Mouse (Mus musculus) heart, embryonic 15.5 days (tissue): ENCODE measurements around the gene Cyp27a1. TPM values are rescaled to one million over a fixed set of nuclear protein-coding genes. Genes with fewer than 3 reads are reported as not detected.

Source experiments
- ATAC-seq: fragments of 200-750 bp; cut with Nextera tagmentation; replicated peaks from 2 replicates; pipeline ENCODE4 v1.8.0; 2017; ENCODE audit warnings: low read depth, moderate TSS enrichment; ENCODE audit not compliant: insufficient number of reproducible peaks, insufficient read depth, low FRiP score
- H3K27ac ChIP-seq: fragments of 300-500 bp; sonication (generic); 2 replicates; pipeline ENCODE4 v1.5.1; 2015; ENCODE audit warnings: mild to moderate bottlenecking, inconsistent platforms
- H3K27me3 ChIP-seq: fragments of 300-500 bp; sonication (generic); 2 replicates; pipeline ENCODE4 v1.6.1; 2015; ENCODE audit warnings: inconsistent platforms
- H3K36me3 ChIP-seq: fragments of 300-500 bp; sonication (generic); 2 replicates; pipeline ENCODE4 v1.6.1; 2015; ENCODE audit warnings: mild to moderate bottlenecking, inconsistent platforms
- H3K4me1 ChIP-seq: fragments of 300-500 bp; sonication (generic); replicated peaks from 2 replicates; pipeline ENCODE4 v1.6.1; 2015; ENCODE audit warnings: inconsistent platforms
- H3K4me2 ChIP-seq: fragments of 300-500 bp; sonication (generic); 2 replicates; pipeline ENCODE4 v1.6.1; 2015; ENCODE audit warnings: inconsistent platforms, mild to moderate bottlenecking, moderate library complexity
- H3K4me3 ChIP-seq: fragments of 300-500 bp; sonication (generic); 2 replicates; pipeline ENCODE4 v1.5.1; 2015; ENCODE audit warnings: mild to moderate bottlenecking, inconsistent platforms
- H3K9ac ChIP-seq: fragments of 300-500 bp; sonication (generic); 2 replicates; pipeline ENCODE4 v1.6.1; 2015; ENCODE audit warnings: mild to moderate bottlenecking, inconsistent platforms
- H3K9me3 ChIP-seq: fragments of 300-500 bp; sonication (generic); replicated peaks from 2 replicates; pipeline ENCODE4 v1.6.1; 2016; ENCODE audit warnings: inconsistent platforms
- WGBS: fragments of 180-500 bp; shearing (Covaris S2); methylation state at CpG from one replicate; pipeline ENCODE4 v1.1.7; 2015; ENCODE audit warnings: mixed read lengths; 5-methylcytosine and 5-hydroxymethylcytosine counted together
- polyA plus RNA-seq: library from polyadenylated mRNA; unstranded; fragments of >200 nt; fragmentation: Nextera tagmentation; extraction: Ambion mirVana; gene quantifications from 2 replicates; pipeline ENCODE4 v1.2.1, GENCODE M21; 2015

Cyp27a1 gene
- polyA plus RNA-seq, 1 experiment from 2014 or later, result 12.1 TPM

DNA sequence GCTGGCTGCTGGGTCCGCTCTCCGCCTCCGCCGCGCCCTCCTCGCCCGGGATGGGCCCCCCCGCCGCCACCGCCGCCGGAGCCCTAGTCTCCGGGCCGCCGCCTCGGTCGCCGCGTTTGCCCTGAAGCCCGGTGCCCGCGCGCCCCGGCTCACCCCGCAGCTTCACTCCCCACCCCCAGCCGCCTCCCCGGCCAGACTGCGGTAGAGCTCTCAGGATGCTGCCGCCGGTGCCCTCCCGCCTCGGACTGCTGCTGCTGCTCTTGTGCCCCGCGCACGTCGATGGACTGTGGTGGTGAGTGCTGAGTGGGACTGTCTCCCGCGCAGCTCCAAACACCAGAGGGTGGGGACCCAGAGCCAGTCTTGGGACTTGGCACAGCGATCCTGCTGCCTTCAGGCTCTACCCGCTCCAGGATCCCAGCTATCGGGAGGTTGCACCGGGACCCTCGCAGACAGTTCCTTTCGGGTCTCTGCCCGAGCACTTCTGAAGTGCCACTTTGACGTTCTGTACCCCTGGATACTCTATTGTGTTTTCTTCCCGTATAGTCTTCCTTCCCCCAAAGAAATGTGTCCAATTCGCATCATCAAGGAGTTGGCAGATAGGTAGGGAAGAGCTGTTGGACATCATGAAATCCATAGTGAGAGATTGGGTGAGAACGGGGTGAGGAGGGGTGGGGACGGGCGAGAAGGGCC lies 58.7 kb downstream of the Cyp27a1 start:
- peak overlapping the region; percentile 95 for H3K4me2 ChIP-seq
- H3K36me3 ChIP-seq, result no peaks in the 10 kb centered on the region
- peak overlapping the region; percentile 55 for H3K4me3 ChIP-seq
- H3K9ac ChIP-seq, result peak overlapping the region; percentile 36; the same call in 1 of the 2 replicates
- H3K9me3 ChIP-seq, result no peaks in the 10 kb centered on the region
- 1% methylated on average over 44 of the region's 51 CpGs for WGBS
- H3K27ac ChIP-seq, result no peak overlapping the region
- H3K4me1 ChIP-seq, result peaks cover 34% of the 10 kb centered on the region
- H3K27me3 ChIP-seq, result peaks cover 92% of the 10 kb centered on the region
- no peak for ATAC-seq

DNA sequence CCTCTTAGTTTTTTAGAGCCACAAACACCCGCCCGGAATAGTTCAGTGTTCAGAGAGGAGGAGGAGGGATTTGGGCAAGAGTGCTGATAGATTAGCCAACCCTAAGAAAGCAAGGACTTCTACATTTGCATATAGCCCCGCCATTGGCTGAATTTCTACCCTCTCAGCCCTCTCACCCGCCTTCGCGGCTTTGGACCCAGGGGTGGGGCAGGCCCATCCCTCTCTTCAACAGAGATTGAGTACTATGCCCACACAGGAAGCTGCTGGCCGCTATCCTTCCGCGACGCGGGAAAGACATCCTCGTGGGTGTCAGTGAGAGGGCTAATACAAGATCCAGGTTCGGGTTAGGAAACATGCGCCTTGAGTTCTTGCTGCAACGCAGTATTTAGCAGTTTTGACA lies 59.8 kb downstream of the Cyp27a1 start:
- H3K9ac ChIP-seq, result no peak overlapping the region; the same call in 1 of the 2 replicates
- peaks cover 34% of the 10 kb centered on the region for H3K4me1 ChIP-seq
- H3K27me3 ChIP-seq, result peaks cover 93% of the 10 kb centered on the region
- H3K9me3 ChIP-seq, result no peaks in the 10 kb centered on the region
- H3K36me3 ChIP-seq, result no peaks in the 10 kb centered on the region
- H3K27ac ChIP-seq, result no peak overlapping the region
- peak; percentile 83 for ATAC-seq
- 1% methylated on average over 15 of the region's 15 CpGs for WGBS
- H3K4me2 ChIP-seq, result peak overlapping the region; percentile 95
- peak overlapping the region; percentile 55 for H3K4me3 ChIP-seq

DNA sequence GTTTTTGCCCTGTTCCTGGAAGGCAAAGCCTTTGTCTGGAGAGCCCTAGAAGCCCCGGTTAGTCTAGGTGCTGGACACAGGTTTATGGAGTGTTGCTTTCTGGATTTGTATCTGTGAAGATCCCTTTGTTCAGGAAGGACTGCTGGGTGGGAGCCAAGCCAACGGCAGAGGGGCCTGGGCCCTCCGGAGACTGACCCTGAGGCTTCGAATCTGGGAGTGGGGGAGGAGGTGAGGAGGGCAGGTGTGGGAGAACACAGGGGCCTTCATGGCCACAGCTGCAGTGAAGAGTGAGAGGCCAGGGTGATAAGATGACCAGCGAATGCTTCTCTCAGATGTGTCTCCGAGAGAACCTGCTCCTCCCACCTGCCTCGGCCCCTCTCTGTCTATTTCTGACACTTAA lies 60.7 kb downstream of the Cyp27a1 start:
- no peak for ATAC-seq
- Histone ChIP-seq H3K27ac (no peak overlapping the region), H3K4me3 (no peak overlapping the region), H3K9me3 (no peaks in the 10 kb centered on the region), H3K4me1 (peaks cover 34% of the 10 kb centered on the region), H3K4me2 (no peak overlapping the region), H3K27me3 (peaks cover 94% of the 10 kb centered on the region), H3K36me3 (no peaks in the 10 kb centered on the region), H3K9ac (no peak overlapping the region)
- WGBS, result 25% methylated on average over 7 of the region's 7 CpGs

DNA sequence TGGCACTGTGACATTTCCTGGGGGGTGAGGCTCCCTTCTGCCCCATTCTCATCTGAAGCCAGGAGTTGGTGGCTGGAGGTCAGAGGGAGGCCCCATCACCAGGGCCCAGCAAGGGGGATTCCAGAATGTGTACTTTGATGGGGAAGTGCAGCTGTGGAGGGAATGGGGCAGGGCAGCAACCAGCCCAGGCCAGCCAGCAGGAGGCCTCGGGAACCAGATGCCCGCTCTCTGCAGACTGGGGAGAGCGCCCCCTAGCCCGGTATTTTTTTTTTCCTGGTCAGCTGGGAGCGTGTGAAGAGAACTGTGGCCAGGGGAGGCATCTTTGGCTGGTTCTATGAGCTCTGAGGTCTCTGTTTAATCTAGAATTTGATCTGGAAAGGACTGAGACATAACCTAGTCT lies 62.4 kb downstream of the Cyp27a1 start:
- Histone ChIP-seq H3K4me1 (peaks cover 30% of the 10 kb centered on the region), H3K9ac (no peak overlapping the region), H3K4me3 (no peak overlapping the region), H3K36me3 (no peaks in the 10 kb centered on the region), H3K4me2 (no peak overlapping the region), H3K27ac (no peak overlapping the region), H3K9me3 (no peaks in the 10 kb centered on the region), H3K27me3 (peaks cover 85% of the 10 kb centered on the region)
- ATAC-seq, result no peak
- 17% methylated on average over 5 of the region's 5 CpGs for WGBS

DNA sequence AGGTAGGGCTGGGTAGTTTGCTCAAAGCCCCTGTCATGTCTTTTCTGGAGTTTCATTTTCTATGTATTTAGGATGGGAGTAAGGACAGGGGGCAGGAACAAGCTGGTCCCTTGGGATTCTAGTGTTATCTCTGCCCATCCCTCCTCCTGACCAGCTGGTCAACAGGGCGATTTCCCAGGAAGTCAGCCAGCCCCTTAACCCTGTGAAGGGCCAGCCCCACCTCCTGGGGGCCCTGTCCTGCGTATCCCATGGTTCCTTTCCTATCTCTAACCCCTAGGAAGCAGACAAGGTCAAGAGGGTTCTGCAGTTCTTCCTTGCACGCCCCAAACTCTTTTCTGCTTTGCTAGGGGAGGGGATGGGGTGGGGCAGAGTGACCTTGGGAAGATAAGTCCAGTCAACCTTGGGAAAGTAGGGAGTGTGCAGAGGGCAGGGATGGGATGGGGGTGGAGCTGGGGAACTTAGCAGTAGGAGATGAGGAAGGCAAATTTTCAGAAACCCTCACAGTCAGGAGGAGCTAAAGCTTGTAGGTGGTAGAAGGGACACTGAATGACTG lies 65.6 kb downstream of the Cyp27a1 start:
- H3K36me3 ChIP-seq, result no peaks in the 10 kb centered on the region
- 20% methylated on average over 3 of the region's 3 CpGs for WGBS
- no peaks in the 10 kb centered on the region for H3K9me3 ChIP-seq
- H3K27ac ChIP-seq, result no peak overlapping the region
- ATAC-seq, result no peak
- H3K4me2 ChIP-seq, result no peak overlapping the region
- H3K4me3 ChIP-seq, result no peak overlapping the region
- H3K4me1 ChIP-seq, result peaks cover 18% of the 10 kb centered on the region
- no peak overlapping the region for H3K9ac ChIP-seq
- H3K27me3 ChIP-seq, result peaks cover 87% of the 10 kb centered on the region

DNA sequence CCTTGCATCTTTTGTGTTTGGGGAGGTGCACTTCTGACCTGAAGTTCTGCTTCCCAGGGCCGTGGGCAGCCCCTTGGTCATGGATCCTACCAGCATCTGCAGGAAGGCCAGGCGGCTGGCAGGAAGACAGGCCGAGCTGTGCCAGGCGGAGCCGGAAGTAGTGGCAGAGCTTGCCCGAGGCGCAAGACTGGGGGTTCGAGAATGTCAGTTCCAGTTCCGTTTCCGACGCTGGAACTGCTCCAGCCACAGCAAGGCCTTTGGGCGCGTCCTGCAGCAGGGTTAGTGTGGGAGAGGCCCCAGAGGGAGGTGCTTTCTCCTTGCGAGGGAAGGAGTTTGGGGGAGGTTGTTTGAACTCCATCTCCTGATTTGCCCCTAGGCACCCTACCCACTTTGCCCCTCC lies 68.7 kb downstream of the Cyp27a1 start:
- Histone ChIP-seq H3K9me3 (no peaks in the 10 kb centered on the region), H3K9ac (no peak overlapping the region), H3K36me3 (no peaks in the 10 kb centered on the region), H3K27me3 (peaks cover 89% of the 10 kb centered on the region), H3K4me2 (0 out of 2 replicates have a peak overlapping the region, but pooled peaks have one; percentile 2), H3K4me1 (peaks cover 19% of the 10 kb centered on the region), H3K4me3 (no peak overlapping the region), H3K27ac (no peak overlapping the region)
- no peak for ATAC-seq
- 25% methylated on average over 14 of the region's 14 CpGs for WGBS

DNA sequence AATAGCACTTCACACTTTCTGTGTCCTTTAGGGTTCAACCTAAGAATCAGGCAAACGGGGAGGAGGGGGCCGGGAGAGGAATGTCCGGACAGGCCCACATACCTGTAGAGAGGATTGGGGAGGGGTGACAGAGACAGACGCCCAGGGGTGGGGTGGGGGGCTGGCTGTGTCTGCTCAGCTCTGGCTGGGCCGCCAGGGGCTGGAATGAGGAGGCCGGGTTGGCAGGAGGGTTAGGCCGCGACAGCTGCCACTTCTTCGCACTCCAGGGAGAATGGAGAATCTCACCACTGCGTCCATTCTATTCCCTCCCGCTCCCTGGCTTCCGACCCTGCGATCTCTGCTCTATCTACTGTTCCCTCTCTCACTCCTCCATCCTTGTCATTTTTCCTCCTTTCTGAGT lies 70.2 kb downstream of the Cyp27a1 start:
- H3K4me1 ChIP-seq, result peaks cover 19% of the 10 kb centered on the region
- H3K36me3 ChIP-seq, result no peaks in the 10 kb centered on the region
- peak overlapping the region; percentile 43; the same call in 1 of the 2 replicates for H3K9ac ChIP-seq
- ATAC-seq, result no peak
- peak overlapping the region; percentile 93 for H3K4me2 ChIP-seq
- H3K27me3 ChIP-seq, result peaks cover 89% of the 10 kb centered on the region
- no peak overlapping the region for H3K27ac ChIP-seq
- H3K9me3 ChIP-seq, result no peaks in the 10 kb centered on the region
- WGBS, result 2% methylated on average over 13 of the region's 13 CpGs
- peak overlapping the region; percentile 56 for H3K4me3 ChIP-seq

DNA sequence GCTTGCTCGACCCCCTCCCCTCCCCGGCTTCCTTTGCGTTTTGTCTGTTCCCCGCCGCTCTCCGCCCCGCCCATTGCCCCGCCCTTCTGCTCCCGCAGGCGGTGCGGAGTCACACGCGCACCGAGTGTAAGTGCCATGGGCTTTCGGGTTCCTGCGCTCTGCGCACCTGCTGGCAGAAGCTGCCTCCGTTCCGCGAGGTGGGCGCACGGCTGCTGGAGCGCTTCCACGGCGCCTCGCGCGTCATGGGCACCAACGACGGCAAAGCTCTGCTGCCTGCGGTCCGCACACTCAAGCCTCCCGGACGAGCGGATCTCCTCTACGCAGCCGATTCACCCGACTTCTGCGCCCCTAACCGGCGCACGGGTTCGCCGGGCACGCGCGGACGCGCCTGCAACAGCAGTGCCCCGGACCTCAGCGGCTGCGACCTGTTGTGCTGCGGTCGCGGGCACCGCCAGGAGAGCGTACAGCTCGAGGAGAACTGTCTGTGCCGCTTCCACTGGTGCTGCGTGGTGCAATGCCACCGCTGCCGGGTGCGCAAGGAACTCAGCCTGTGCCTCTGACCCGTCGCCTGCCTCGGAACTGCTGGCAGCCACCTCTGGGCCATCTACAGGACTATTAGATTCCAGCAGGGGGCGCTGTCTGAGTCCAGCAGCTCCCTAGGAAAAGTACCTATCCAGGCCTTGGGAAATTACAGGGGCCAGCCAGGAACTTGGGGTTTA lies 70.8 kb downstream of the Cyp27a1 start:
- no peak for ATAC-seq
- Histone ChIP-seq H3K4me3 (peak overlapping the region; percentile 56), H3K9me3 (no peaks in the 10 kb centered on the region), H3K4me2 (peak overlapping the region; percentile 93), H3K27ac (no peak overlapping the region), H3K27me3 (peaks cover 90% of the 10 kb centered on the region), H3K36me3 (no peaks in the 10 kb centered on the region), H3K4me1 (peaks cover 19% of the 10 kb centered on the region), H3K9ac (peak overlapping the region; percentile 43)
- 1% methylated on average over 67 of the region's 67 CpGs for WGBS

Other genes with a start within 250 kb of the Cyp27a1 start
- gene Cnot9, start 207.5 kb upstream of the Cyp27a1 start, polyA plus RNA-seq, result 25.8 and 32.4 TPM in 2 replicates
- gene Plcd4, start 170.7 kb upstream of the Cyp27a1 start, polyA plus RNA-seq, result 0.30 and 0.86 TPM in 2 replicates
- 14.4 and 19.9 TPM in 2 replicates for gene Usp37, start 169.3 kb upstream of the Cyp27a1 start, polyA plus RNA-seq
- 4.4 and 6.0 TPM in 2 replicates for gene Zfp142, start 125.3 kb upstream of the Cyp27a1 start, polyA plus RNA-seq
- 19.1 and 21.2 TPM in 2 replicates for gene Bcs1l, start 125.3 kb upstream of the Cyp27a1 start, polyA plus RNA-seq
- 18.9 and 23.6 TPM in 2 replicates for gene Rnf25, start 112.2 kb upstream of the Cyp27a1 start, polyA plus RNA-seq
- 3.4 and 3.7 TPM in 2 replicates for gene Stk36, start 112.1 kb upstream of the Cyp27a1 start, polyA plus RNA-seq
- gene Ttll4, start 51.8 kb upstream of the Cyp27a1 start, polyA plus RNA-seq, result 7.3 and 8.3 TPM in 2 replicates
- 3.8 and 4.6 TPM in 2 replicates for gene Prkag3, start 35.6 kb downstream of the Cyp27a1 start, polyA plus RNA-seq
- 0.13 and 0.57 TPM in 2 replicates for gene Wnt6, start 58.3 kb downstream of the Cyp27a1 start, polyA plus RNA-seq
- gene Wnt10a, start 77.9 kb downstream of the Cyp27a1 start, polyA plus RNA-seq, result 0.16 TPM in 1 of 2 replicates, not detected in the other
- 0.08 TPM in 1 of 2 replicates, not detected in the other for gene Cdk5r2, start 141.4 kb downstream of the Cyp27a1 start, polyA plus RNA-seq
- gene Fev, start 171.8 kb downstream of the Cyp27a1 start, polyA plus RNA-seq, result 0.37 and 0.68 TPM in 2 replicates
- gene Cryba2, start 179.6 kb downstream of the Cyp27a1 start, polyA plus RNA-seq, result not detected in 2 replicates
- gene Cfap65, start 222.0 kb downstream of the Cyp27a1 start, polyA plus RNA-seq, result 0.08 TPM in 1 of 2 replicates, not detected in the other
- 0.09 and 0.13 TPM in 2 replicates for gene Ihh, start 238.1 kb downstream of the Cyp27a1 start, polyA plus RNA-seq